Mouse (Mus musculus) embryonic fibroblast, embryonic 13.5 days (primary cell): ENCODE measurements at regions not wholly inside any gene's neighbourhood (a gene's known extent, or its start where the extent isn't known, plus 50 kb on each side); places are given as distances from the start of the nearest gene placed in this dataset.

Experiments used
- CTCF ChIP-seq: IDR thresholded peaks from 2 replicates; pipeline ENCODE4 v1.5.1; 2011; ENCODE audit warnings: mild to moderate bottlenecking, control low read depth, low read length, moderate library complexity, borderline replicate concordance; ENCODE audit not compliant: insufficient read depth
- POLR2A ChIP-seq: IDR thresholded peaks from 2 replicates; pipeline ENCODE4 v1.6.1; 2011; ENCODE audit warnings: low read depth, mild to moderate bottlenecking, control low read depth, low read length, moderate library complexity

- TF ChIP-seq CTCF (no peak), POLR2A (no peak)
Observed at GRCm38 (mm10) chr8:54361716-54362115, 167.7 kb upstream of the Asb5 start.
